Mouse (Mus musculus): ENCODE results near the gene Tcte2. TPM values are rescaled to one million over a fixed set of nuclear protein-coding genes. Genes with fewer than 3 reads are reported as not detected.

Tcte2 gene
- total and polyA plus RNA-seq, 3 experiments = 0.17 TPM; not detected in 2

DNA sequence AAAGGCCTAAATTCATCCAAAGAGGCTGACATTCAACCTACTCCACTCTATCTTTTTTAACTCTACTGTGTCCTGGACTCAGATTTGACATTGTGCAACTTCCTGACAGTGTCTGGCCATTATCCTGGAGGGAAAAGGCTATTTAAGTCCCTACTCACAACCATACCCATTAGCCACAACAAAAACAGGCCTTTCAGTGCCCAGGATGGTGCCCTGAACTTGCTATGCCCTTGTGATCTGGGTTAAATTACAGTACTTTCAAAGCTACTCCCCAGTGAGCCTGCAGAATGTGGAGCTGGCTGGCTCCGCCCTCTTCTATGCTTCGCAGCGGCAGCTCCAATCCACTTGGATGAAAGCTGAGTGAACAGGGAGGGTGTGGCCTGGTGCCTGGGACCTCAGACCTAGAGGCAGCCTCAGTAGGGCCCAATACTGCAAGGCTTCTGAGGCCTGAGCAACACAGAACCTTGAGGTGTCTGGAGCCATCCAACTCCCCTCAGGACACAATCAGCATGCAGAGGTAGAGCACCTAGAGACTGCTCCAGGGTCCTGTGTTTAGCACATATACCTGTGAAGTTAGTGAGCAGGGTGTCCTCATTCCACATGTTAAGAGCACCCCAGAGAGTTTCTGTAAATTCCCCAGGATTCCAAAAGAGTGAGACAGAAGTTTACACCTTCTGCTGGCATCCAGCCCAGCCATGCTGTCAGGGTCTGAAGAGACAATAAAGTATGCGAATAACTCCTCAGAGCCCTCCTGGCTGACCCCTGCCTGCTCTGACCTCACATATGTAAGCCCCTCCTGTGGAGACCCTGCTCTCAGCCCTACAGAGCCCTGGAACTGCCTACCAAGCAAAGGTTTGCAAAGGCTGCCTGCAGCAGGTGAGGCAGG lies 61.3 kb downstream of the Tcte2 start:
- Histone ChIP-seq H3K9ac (ENCODE audit: insufficient read depth, low read depth) (no peak overlapping the region), H3K4me2 (ENCODE audit: insufficient read depth, low read depth, poor library complexity, severe bottlenecking) (no peak overlapping the region), H3K27ac (ENCODE audit: insufficient read depth, low read depth) (no peak overlapping the region), H3K4me1 (ENCODE audit: control insufficient read depth in 1 of 2, insufficient read depth in 2 of 2) (peaks cover 0 to 4% of the 10 kb centered on the region in 2 experiments; a peak in 2 of 4 replicates), H3K36me3 (replicated peaks in 1 of 2; ENCODE audit: control insufficient read depth in 1 of 2, insufficient read depth in 1 of 2, low read length in 1 of 2) (no peaks in the 10 kb centered on the region), H3K27me3 (replicated peaks) (no peaks in the 10 kb centered on the region), H3K9me3 (replicated peaks; ENCODE audit: low read length) (no peaks in the 10 kb centered on the region), H3K79me2 (replicated peaks; ENCODE audit: control insufficient read depth, extremely low read depth, insufficient read depth, poor library complexity, severe bottlenecking) (no peaks in the 10 kb centered on the region), H3K4me3 (replicated peaks in 1 of 3; ENCODE audit: low read depth in 2 of 3, low read length in 2 of 3, poor library complexity in 1 of 3) (no peak overlapping the region)
- no peak for DNase-seq (ENCODE audit: extremely low read depth)
- TF ChIP-seq BHLHE40 (IDR thresholded peaks at IDR 0.05; ENCODE audit: low read depth, low read length) (no peak), IRF4 (IDR thresholded peaks at IDR 0.05; ENCODE audit: low read depth, low read length) (no peak)
- in situ Hi-C loops (cut with MboI; ENCODE audit: low pct_ligation_motif_present, low pct_unique_long_range_greater_than_20kb, low sequenced_read_pairs) (no loop called here), dilution Hi-C loops (cut with MboI; ENCODE audit: extremely low pct_ligation_motif_present, extremely low pct_unique_long_range_greater_than_20kb, low sequenced_read_pairs) (no loop called here)

DNA sequence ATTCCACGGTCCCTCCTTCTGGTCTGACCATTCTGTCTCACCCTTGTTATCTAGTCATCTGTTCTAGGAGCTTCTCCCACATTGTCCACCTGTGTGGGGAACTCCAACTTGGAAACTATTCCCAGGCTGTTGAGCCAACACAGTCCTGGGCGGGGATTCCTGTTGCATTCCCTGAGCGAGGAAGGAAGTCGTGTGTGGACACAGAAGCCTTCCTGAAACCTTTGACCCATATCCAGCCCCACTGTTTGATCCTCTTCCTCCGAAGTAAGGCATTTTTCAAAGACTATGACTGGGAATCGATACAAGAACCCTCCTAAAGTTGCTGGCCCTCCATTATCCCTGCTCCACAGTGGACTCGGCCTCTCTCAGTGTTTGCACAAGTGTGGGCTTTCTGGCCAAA lies 61.9 kb downstream of the Tcte2 start:
- Histone ChIP-seq H3K4me2 (ENCODE audit: insufficient read depth, low read depth, poor library complexity, severe bottlenecking) (no peak overlapping the region), H3K4me3 (replicated peaks in 1 of 3; ENCODE audit: low read depth in 2 of 3, low read length in 2 of 3, poor library complexity in 1 of 3) (no peak overlapping the region), H3K79me2 (replicated peaks; ENCODE audit: control insufficient read depth, extremely low read depth, insufficient read depth, poor library complexity, severe bottlenecking) (no peaks in the 10 kb centered on the region), H3K4me1 (ENCODE audit: control insufficient read depth in 1 of 2, insufficient read depth in 2 of 2) (peaks cover 0 to 4% of the 10 kb centered on the region in 2 experiments; a peak in 2 of 4 replicates), H3K27me3 (replicated peaks) (no peaks in the 10 kb centered on the region), H3K36me3 (replicated peaks in 1 of 2; ENCODE audit: control insufficient read depth in 1 of 2, insufficient read depth in 1 of 2, low read length in 1 of 2) (no peaks in the 10 kb centered on the region), H3K9ac (ENCODE audit: insufficient read depth, low read depth) (no peak overlapping the region), H3K9me3 (replicated peaks; ENCODE audit: low read length) (no peaks in the 10 kb centered on the region), H3K27ac (ENCODE audit: insufficient read depth, low read depth) (no peak overlapping the region)
- dilution Hi-C loops (cut with MboI; ENCODE audit: extremely low pct_ligation_motif_present, extremely low pct_unique_long_range_greater_than_20kb, low sequenced_read_pairs) = no loop called here
- no peak for DNase-seq (ENCODE audit: extremely low read depth)
- TF ChIP-seq JUND (conservative IDR thresholded peaks at IDR 0.05; ENCODE audit: low read depth, low read length) (no peak), USF1 (IDR thresholded peaks at IDR 0.05; ENCODE audit: low read depth, low read length) (no peak), ZKSCAN1 (IDR thresholded peaks at IDR 0.05; ENCODE audit: borderline replicate concordance, low read depth, low read length) (no peak), PAX5 (IDR thresholded peaks at IDR 0.05; ENCODE audit: low read length) (no peak)
- in situ Hi-C loops (cut with MboI; ENCODE audit: low pct_ligation_motif_present, low pct_unique_long_range_greater_than_20kb, low sequenced_read_pairs) = no loop called here

DNA sequence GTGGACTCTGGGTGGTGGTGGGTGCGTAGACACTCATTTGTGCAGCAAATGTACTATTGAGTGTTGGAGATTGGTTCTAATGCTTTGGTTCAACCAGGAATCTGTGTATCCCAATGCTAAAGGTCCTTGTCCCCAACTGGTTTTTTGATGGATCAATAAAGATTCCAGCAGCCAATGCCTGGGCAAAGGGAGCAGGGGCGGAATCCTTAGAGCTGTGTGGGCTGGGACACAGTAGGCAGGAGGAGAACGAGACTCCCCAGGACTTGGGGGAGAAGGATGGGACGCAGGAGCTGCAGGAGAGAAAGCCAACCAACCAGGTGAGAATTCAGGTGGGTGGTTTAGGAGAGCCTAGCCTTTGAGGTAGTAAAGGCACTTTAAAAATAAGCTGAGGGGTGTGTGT lies 63.4 kb downstream of the Tcte2 start:
- dilution Hi-C loops (cut with MboI; ENCODE audit: extremely low pct_ligation_motif_present, extremely low pct_unique_long_range_greater_than_20kb, low sequenced_read_pairs) = no loop called here
- H3K79me2 ChIP-seq (replicated peaks; ENCODE audit: control insufficient read depth, extremely low read depth, insufficient read depth, poor library complexity, severe bottlenecking) = no peaks in the 10 kb centered on the region

More for the DNA sequence above, 63.4 kb downstream of the Tcte2 start:
- Histone ChIP-seq H3K27me3 (replicated peaks) (no peaks in the 10 kb centered on the region), H3K4me3 (replicated peaks in 1 of 3; ENCODE audit: low read depth in 2 of 3, low read length in 2 of 3, poor library complexity in 1 of 3) (no peak overlapping the region), H3K4me2 (ENCODE audit: insufficient read depth, low read depth, poor library complexity, severe bottlenecking) (no peak overlapping the region), H3K9ac (ENCODE audit: insufficient read depth, low read depth) (no peak overlapping the region), H3K4me1 (ENCODE audit: control insufficient read depth in 1 of 2, insufficient read depth in 2 of 2) (peaks cover 0 to 2% of the 10 kb centered on the region in 2 experiments; a peak in 2 of 4 replicates), H3K36me3 (replicated peaks in 1 of 2; ENCODE audit: control insufficient read depth in 1 of 2, insufficient read depth in 1 of 2, low read length in 1 of 2) (no peaks in the 10 kb centered on the region), H3K27ac (ENCODE audit: insufficient read depth, low read depth) (no peak overlapping the region), H3K9me3 (replicated peaks; ENCODE audit: low read length) (no peaks in the 10 kb centered on the region)
- DNase-seq (ENCODE audit: extremely low read depth) = no peak
- TF ChIP-seq GABPA (IDR thresholded peaks at IDR 0.05; ENCODE audit: insufficient replicate concordance, low read depth, low read length) (no peak), CTCF (conservative IDR thresholded peaks at IDR 0.05 in 1 of 2, IDR thresholded peaks at IDR 0.05 in 1 of 2; ENCODE audit: low read depth in 2 of 2, low read length in 2 of 2) (no peak), PAX5 (IDR thresholded peaks at IDR 0.05; ENCODE audit: low read length) (no peak)
- in situ Hi-C loops (cut with MboI; ENCODE audit: low pct_ligation_motif_present, low pct_unique_long_range_greater_than_20kb, low sequenced_read_pairs) = no loop called here

Measured in CH12.LX (cell line).